Mouse (Mus musculus) megakaryocyte, embryonic 14.5 days (primary cell): ENCODE results near the gene Tmem95. TPM values are rescaled to one million over a fixed set of nuclear protein-coding genes. Genes with fewer than 3 reads are reported as not detected.
"Not testable (repeated sequence)": the region's sequence is repeated elsewhere in the genome, so short reads cannot be mapped to it uniquely, and the experiment has no call there.

Experiments used
- H3K27me3 ChIP-seq: replicated peaks from 2 replicates; pipeline ENCODE3; 2012; ENCODE audit warnings: inconsistent platforms
- H3K36me3 ChIP-seq: replicated peaks from 2 replicates; pipeline ENCODE3; 2012; ENCODE audit warnings: low read length, inconsistent platforms, mixed read lengths
- H3K4me1 ChIP-seq: 2 replicates; pipeline ENCODE4 v1.6.1; 2012; ENCODE audit warnings: inconsistent platforms
- H3K4me3 ChIP-seq: replicated peaks from 2 replicates; pipeline ENCODE3; 2012; ENCODE audit warnings: moderate library complexity, mild to moderate bottlenecking, inconsistent platforms
- H3K9me3 ChIP-seq: 2 replicates; pipeline ENCODE4 v1.6.1; 2012; ENCODE audit warnings: inconsistent platforms
- FLI1 ChIP-seq: IDR thresholded peaks from 2 replicates; pipeline ENCODE4 v1.6.1; 2012; ENCODE audit warnings: low read length, inconsistent platforms, mixed read lengths
- GATA1 ChIP-seq: IDR thresholded peaks from 3 replicates; pipeline ENCODE4 v1.6.1; 2012; ENCODE audit warnings: mixed read lengths, low read length, inconsistent platforms, borderline replicate concordance
- polyA plus RNA-seq: library from polyadenylated mRNA; stranded (reverse); fragments of >175 nt; gene quantifications from 2 replicates; pipeline ENCODE4 v1.2.3, GENCODE M21; 2012; ENCODE audit warnings: low replicate concordance; ENCODE audit not compliant: insufficient read depth

Tmem95 gene
- polyA plus RNA-seq, 1 experiment: not detected

DNA sequence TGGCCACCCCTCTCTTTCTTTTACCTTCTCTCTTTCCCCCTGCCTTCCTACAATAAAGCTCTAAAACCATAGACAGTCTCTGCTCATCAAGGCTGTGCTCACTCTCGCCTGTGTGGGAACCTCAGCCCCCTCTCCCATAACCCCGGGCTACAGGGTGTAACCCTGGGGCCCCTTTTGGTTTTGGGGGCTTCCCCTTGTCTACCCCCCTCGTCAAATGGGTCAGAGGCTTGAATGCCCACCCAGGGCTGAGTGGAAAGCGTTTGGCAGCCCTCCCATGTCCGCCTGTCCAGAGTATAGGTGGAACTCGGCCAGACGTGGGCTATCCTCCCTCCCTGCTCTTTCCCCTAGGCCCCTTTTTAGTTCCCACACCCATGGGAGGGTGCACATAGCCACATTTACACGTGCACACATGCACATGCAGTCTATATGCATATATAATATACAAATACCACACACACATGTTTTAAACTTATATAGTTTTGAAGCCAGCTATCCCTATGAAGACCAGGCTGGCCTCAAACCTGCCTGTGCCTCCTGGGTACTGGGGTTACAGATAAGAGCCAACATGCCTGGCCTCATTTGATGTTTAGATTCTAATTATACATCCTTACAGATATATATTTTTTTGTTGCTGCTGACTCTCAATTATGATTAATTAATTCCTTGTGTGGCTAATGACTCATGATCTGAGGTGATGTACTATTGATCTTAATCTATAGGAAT lies 13.5 kb downstream of the Tmem95 start:
- Histone ChIP-seq H3K4me1 (peaks cover 10% of the 10 kb centered on the region), H3K27me3 (peaks cover 31% of the 10 kb centered on the region)

DNA sequence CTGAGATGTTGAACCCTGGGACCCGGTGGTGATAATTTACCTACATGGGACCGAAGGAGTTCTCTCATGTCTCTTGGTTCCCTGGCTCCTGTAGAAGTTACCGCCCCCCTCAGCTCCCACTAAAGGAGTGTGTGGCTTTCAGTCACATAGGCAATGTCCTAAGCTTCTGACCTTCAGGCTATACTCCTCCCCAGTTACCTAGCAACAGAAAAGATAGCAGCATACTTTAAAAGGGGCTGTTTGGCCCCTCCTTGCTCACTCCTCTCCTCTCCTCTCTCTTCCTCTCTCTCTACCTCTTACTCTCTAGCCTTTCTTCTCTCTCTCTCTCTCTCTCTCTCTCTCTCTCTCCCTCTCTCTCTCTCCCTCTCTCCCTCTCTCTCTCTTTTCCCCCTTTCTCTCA lies 14.1 kb downstream of the Tmem95 start:
- peaks cover 34% of the 10 kb centered on the region for H3K27me3 ChIP-seq
- not testable (repeated sequence) for H3K4me3 ChIP-seq, H3K4me1 ChIP-seq, H3K9me3 ChIP-seq, H3K36me3 ChIP-seq

More for the DNA sequence above, 13.5 kb downstream of the Tmem95 start:
- no peak for TF ChIP-seq FLI1
- no peak for TF ChIP-seq GATA1
- Histone ChIP-seq H3K36me3 (no peaks in the 10 kb centered on the region), H3K9me3 (no peaks in the 10 kb centered on the region), H3K4me3 (no peak overlapping the region)

GRCm38 (mm10) chr11:69858113-69858998 lies 19.5 kb downstream of the Tmem95 start, which contains the start of gene Tnk1:
Gene Tnk1 (minus strand): TSS chr11:69858730.
- Histone ChIP-seq H3K4me3 (no peak within 1 kb of the TSS), H3K27me3 (peaks cover 34% of the 10 kb centered on the region), H3K9me3 (no peaks in the 10 kb centered on the region), H3K36me3 (no peaks in the 10 kb centered on the region), H3K4me1 (peaks cover 20% of the 10 kb centered on the region)
- TF ChIP-seq GATA1 (no peak), FLI1 (no peak)

GRCm38 (mm10) chr11:69855347-69855746 lies 22.5 kb downstream of the Tmem95 start:
- Histone ChIP-seq H3K4me1 (peaks cover 34% of the 10 kb centered on the region), H3K4me3 (no peak overlapping the region)

GRCm38 (mm10) chr11:69854680-69855079 lies 23.1 kb downstream of the Tmem95 start:
- no peak overlapping the region for H3K4me3 ChIP-seq
- peaks cover 41% of the 10 kb centered on the region for H3K4me1 ChIP-seq
- TF ChIP-seq FLI1 (no peak), GATA1 (no peak)
- H3K9me3 ChIP-seq: no peaks in the 10 kb centered on the region
- H3K27me3 ChIP-seq: peaks cover 29% of the 10 kb centered on the region
- H3K36me3 ChIP-seq: peaks cover 34% of the 10 kb centered on the region

More at GRCm38 (mm10) chr11:69855347-69855746, 22.5 kb downstream of the Tmem95 start:
- peaks cover 27% of the 10 kb centered on the region for H3K36me3 ChIP-seq
- no peaks in the 10 kb centered on the region for H3K9me3 ChIP-seq
- peaks cover 32% of the 10 kb centered on the region for H3K27me3 ChIP-seq
- TF ChIP-seq FLI1: no peak
- no peak for TF ChIP-seq GATA1

DNA sequence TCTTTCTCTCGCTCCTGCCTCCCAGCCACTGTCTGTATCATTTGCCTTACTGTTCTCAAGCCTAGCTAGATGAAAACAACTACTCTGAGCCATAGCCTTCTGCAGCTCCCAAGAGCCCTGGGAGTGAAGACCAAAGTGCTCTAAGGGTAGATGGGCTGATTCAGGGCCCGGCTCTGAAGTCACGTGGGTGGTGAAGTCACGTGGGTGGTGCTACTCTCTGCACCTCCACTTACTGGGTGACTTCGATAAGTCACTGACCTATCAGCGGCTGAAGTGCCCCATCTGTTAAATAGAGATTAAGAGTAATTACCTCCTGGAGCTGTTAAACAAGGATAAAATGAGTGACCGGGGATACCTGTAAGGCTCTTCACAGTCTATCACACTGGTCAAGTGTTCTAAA lies 23.8 kb downstream of the Tmem95 start:
- no peaks in the 10 kb centered on the region for H3K9me3 ChIP-seq
- peaks cover 40% of the 10 kb centered on the region for H3K36me3 ChIP-seq
- peaks cover 48% of the 10 kb centered on the region for H3K4me1 ChIP-seq
- TF ChIP-seq FLI1 (no peak), GATA1 (no peak)
- no peak overlapping the region for H3K4me3 ChIP-seq
- H3K27me3 ChIP-seq: peaks cover 26% of the 10 kb centered on the region

GRCm38 (mm10) chr11:69850754-69851153 lies 27.1 kb downstream of the Tmem95 start:
- Histone ChIP-seq H3K36me3 (peaks cover 58% of the 10 kb centered on the region), H3K4me3 (no peak overlapping the region), H3K4me1 (peaks cover 76% of the 10 kb centered on the region)

GRCm38 (mm10) chr11:69849884-69850283 lies 27.9 kb downstream of the Tmem95 start:
- Histone ChIP-seq H3K4me1 (peaks cover 75% of the 10 kb centered on the region), H3K4me3 (peak overlapping the region; percentile 11), H3K9me3 (no peaks in the 10 kb centered on the region), H3K27me3 (no peaks in the 10 kb centered on the region), H3K36me3 (peaks cover 58% of the 10 kb centered on the region)
- no peak for TF ChIP-seq GATA1
- TF ChIP-seq FLI1: no peak

More at GRCm38 (mm10) chr11:69850754-69851153, 27.1 kb downstream of the Tmem95 start:
- Histone ChIP-seq H3K27me3 (peaks cover 5% of the 10 kb centered on the region), H3K9me3 (no peaks in the 10 kb centered on the region)
- TF ChIP-seq GATA1 (no peak), FLI1 (no peak)

DNA sequence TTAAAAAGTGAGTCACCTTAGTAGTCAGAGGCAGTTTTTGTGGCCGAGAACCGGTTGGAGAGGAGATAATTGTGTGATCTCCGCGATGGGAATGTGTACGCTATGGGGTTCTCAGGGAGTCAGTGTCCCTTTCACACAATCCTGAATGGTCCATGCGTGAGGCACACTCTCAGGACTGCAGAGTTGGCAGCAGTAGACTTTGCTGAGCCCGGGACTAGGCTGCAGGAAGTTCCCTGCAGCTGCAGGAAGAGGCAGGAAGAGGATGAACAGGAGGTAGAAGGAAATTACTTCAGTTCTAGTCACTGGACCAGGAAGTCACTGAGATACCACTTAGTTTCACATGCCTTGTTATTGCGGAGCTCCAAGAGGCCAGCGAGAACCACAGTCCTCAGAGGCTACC lies 28.7 kb downstream of the Tmem95 start:
- Histone ChIP-seq H3K27me3 (no peaks in the 10 kb centered on the region), H3K9me3 (no peaks in the 10 kb centered on the region), H3K36me3 (peaks cover 58% of the 10 kb centered on the region), H3K4me3 (no peak overlapping the region), H3K4me1 (peaks cover 71% of the 10 kb centered on the region)
- TF ChIP-seq FLI1 (no peak), GATA1 (no peak)

GRCm38 (mm10) chr11:69848021-69848420 lies 29.8 kb downstream of the Tmem95 start:
- peaks cover 68% of the 10 kb centered on the region for H3K4me1 ChIP-seq
- H3K9me3 ChIP-seq: no peaks in the 10 kb centered on the region
- no peaks in the 10 kb centered on the region for H3K27me3 ChIP-seq
- peak overlapping the region; percentile 23 for H3K4me3 ChIP-seq
- peaks cover 57% of the 10 kb centered on the region for H3K36me3 ChIP-seq
- TF ChIP-seq FLI1 (no peak), GATA1 (no peak)
